Mouse (Mus musculus): ENCODE measurements around the gene Upf3b. TPM values are rescaled to one million over a fixed set of nuclear protein-coding genes. Genes with fewer than 3 reads are reported as not detected.

Gene Upf3b
- polyA plus RNA-seq, 2 experiments, result 7.4 to 13.4 TPM

DNA sequence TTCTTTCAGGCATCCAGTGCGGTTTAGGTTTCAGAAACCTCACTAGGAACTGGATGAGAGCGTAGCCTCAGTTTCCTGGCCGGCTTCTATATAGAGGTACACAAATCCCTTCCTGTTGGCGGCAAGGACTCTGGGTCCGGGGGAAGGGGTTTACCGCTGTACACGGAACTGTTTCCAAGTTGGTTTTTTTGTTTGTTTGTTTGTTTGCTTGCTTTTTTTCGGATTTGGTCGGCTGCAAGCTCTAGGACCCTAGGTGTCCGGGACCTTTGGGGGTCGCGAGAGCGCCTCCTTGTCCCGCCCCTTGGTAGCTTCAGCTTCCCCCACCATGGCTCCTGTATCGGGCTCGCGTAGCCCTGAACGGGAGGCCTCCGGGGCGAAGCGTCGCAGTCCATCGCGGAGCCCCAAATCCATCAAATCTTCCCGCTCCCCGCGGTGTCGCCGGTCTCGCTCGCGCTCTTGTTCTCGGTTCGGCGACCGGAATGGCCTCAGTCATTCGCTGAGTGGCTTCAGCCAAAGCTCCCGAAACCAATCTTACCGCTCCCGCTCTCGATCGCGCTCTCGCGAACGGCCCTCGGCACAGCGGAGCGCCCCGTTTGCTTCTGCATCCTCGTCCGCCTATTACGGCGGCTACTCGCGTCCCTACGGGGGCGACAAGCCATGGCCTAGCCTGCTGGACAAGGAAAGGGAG lies 16.7 kb upstream of the Upf3b start, which contains the start of gene Nkap:
TSS of gene Nkap (plus strand) at position 125 of the 688 bp plus-strand sequence.
- peak; percentile 92 for ATAC-seq (ENCODE audit: insufficient read depth)
- H3K9ac ChIP-seq (replicated peaks), result peak within 1 kb of the TSS; percentile 87
- peak within 1 kb of the TSS; percentile 73 to 92 for H3K4me3 ChIP-seq (ENCODE audit: insufficient read depth in 1 of 2, low read depth in 2 of 2, low read length in 2 of 2)
- DNase-seq (ENCODE audit: low read depth in 3 of 3, low spot score in 3 of 3), result peak; percentile 64 to 68 (median 66)
- 11% methylated on average over 58 of the region's 58 CpGs for WGBS (ENCODE audit: insufficient replicate concordance)
- no peaks in the 10 kb centered on the region for H3K36me3 ChIP-seq (replicated peaks; ENCODE audit: control insufficient read depth, insufficient read depth, low read depth)
- H3K4me1 ChIP-seq (replicated peaks; ENCODE audit: control insufficient read depth in 2 of 2, insufficient read depth in 2 of 2, low read length in 1 of 2), result peaks cover 0 to 3% of the 10 kb centered on the region in 2 experiments; a peak in 2 of 4 replicates
- no peaks in the 10 kb centered on the region for H3K27me3 ChIP-seq (ENCODE audit: control insufficient read depth, insufficient read depth, low read length)
- peak within 1 kb of the TSS; percentile 24 for H3K27ac ChIP-seq
- no peaks in the 10 kb centered on the region for H3K9me3 ChIP-seq (ENCODE audit: control insufficient read depth, low read length)
- peak within 1 kb of the TSS; percentile 62 for H3K4me2 ChIP-seq (ENCODE audit: low read depth)
- TF ChIP-seq CTCF (IDR thresholded peaks at IDR 0.05; ENCODE audit: low read depth) (no peak), EP300 (IDR thresholded peaks at IDR 0.05; ENCODE audit: low read depth) (no peak)

- no peak overlapping the region for H3K4me2 ChIP-seq (ENCODE audit: low read depth)
These were observed 15.4 kb upstream of the Upf3b start for GRCm38 (mm10) chrX:37125511-37125910.

GRCm38 (mm10) chrX:37120212-37120611 lies 10.1 kb upstream of the Upf3b start:
- DNase-seq (ENCODE audit: low read depth in 3 of 3, low spot score in 3 of 3) (no peak), ATAC-seq (ENCODE audit: insufficient read depth) (no peak)
- Histone ChIP-seq H3K27ac (no peak overlapping the region), H3K27me3 (ENCODE audit: control insufficient read depth, insufficient read depth, low read length) (no peaks in the 10 kb centered on the region), H3K4me2 (ENCODE audit: low read depth) (no peak overlapping the region), H3K9ac (replicated peaks) (no peak overlapping the region), H3K36me3 (replicated peaks; ENCODE audit: control insufficient read depth, insufficient read depth, low read depth) (no peaks in the 10 kb centered on the region), H3K9me3 (ENCODE audit: control insufficient read depth, low read length) (no peaks in the 10 kb centered on the region), H3K4me3 (ENCODE audit: insufficient read depth in 1 of 2, low read depth in 2 of 2, low read length in 2 of 2) (no peak overlapping the region), H3K4me1 (replicated peaks; ENCODE audit: control insufficient read depth in 2 of 2, insufficient read depth in 2 of 2, low read length in 1 of 2) (no peaks in the 10 kb centered on the region)
- WGBS (ENCODE audit: insufficient replicate concordance), result 61% methylated on average over 5 of the region's 5 CpGs
- TF ChIP-seq CTCF (IDR thresholded peaks at IDR 0.05; ENCODE audit: low read depth) (no peak), EP300 (IDR thresholded peaks at IDR 0.05; ENCODE audit: low read depth) (no peak)

More at GRCm38 (mm10) chrX:37125511-37125910, 15.4 kb upstream of the Upf3b start:
- no peak for DNase-seq (ENCODE audit: low read depth in 3 of 3, low spot score in 3 of 3)
- Histone ChIP-seq H3K4me3 (ENCODE audit: insufficient read depth in 1 of 2, low read depth in 2 of 2, low read length in 2 of 2) (no peak overlapping the region), H3K9ac (replicated peaks) (no peak overlapping the region), H3K9me3 (ENCODE audit: control insufficient read depth, low read length) (no peaks in the 10 kb centered on the region), H3K27ac (no peak overlapping the region), H3K27me3 (ENCODE audit: control insufficient read depth, insufficient read depth, low read length) (no peaks in the 10 kb centered on the region), H3K36me3 (replicated peaks; ENCODE audit: control insufficient read depth, insufficient read depth, low read depth) (no peaks in the 10 kb centered on the region), H3K4me1 (replicated peaks; ENCODE audit: control insufficient read depth in 2 of 2, insufficient read depth in 2 of 2, low read length in 1 of 2) (peaks cover 0 to 3% of the 10 kb centered on the region in 2 experiments; a peak in 2 of 4 replicates)
- TF ChIP-seq CTCF (IDR thresholded peaks at IDR 0.05; ENCODE audit: low read depth), result no peak
- TF ChIP-seq EP300 (IDR thresholded peaks at IDR 0.05; ENCODE audit: low read depth), result no peak
- WGBS (ENCODE audit: insufficient replicate concordance), result 74% methylated on average over 7 of the region's 7 CpGs
- no peak for ATAC-seq (ENCODE audit: insufficient read depth)

DNA sequence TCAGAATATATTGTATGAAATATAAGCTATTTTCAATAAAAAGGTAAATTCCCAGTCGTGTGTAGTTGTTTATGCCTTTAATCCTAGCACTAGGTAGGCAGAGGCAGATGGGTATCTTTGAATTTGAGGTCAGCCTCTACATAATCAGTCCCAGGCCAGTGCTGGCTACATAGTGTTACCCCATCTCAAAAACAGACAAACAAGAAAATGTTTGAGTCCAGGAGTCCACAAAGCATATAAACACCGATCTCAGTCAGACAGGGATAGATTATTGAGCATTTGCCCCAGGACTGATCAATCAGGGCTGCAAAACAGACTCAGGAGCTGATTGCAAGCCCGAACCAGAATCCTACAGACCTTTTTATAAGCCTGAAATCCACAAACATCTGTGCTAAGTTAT lies 9.5 kb upstream of the Upf3b start:
- H3K9me3 ChIP-seq (ENCODE audit: control insufficient read depth, low read length), result no peaks in the 10 kb centered on the region
- ATAC-seq (ENCODE audit: insufficient read depth), result no peak
- H3K4me2 ChIP-seq (ENCODE audit: low read depth), result no peak overlapping the region
- H3K36me3 ChIP-seq (replicated peaks; ENCODE audit: control insufficient read depth, insufficient read depth, low read depth), result no peaks in the 10 kb centered on the region
- H3K4me1 ChIP-seq (replicated peaks; ENCODE audit: control insufficient read depth in 2 of 2, insufficient read depth in 2 of 2, low read length in 1 of 2), result no peaks in the 10 kb centered on the region
- DNase-seq (ENCODE audit: low read depth in 3 of 3, low spot score in 3 of 3), result no peak
- H3K27me3 ChIP-seq (ENCODE audit: control insufficient read depth, insufficient read depth, low read length), result no peaks in the 10 kb centered on the region
- no peak overlapping the region for H3K9ac ChIP-seq (replicated peaks)
- H3K4me3 ChIP-seq (ENCODE audit: insufficient read depth in 1 of 2, low read depth in 2 of 2, low read length in 2 of 2), result no peak overlapping the region
- H3K27ac ChIP-seq, result no peak overlapping the region
- 36% methylated on average over 3 of the region's 3 CpGs for WGBS (ENCODE audit: insufficient replicate concordance)
- TF ChIP-seq EP300 (IDR thresholded peaks at IDR 0.05; ENCODE audit: low read depth), result no peak

GRCm38 (mm10) chrX:37117085-37117484 lies 7.0 kb upstream of the Upf3b start:
- Histone ChIP-seq H3K9me3 (ENCODE audit: control insufficient read depth, low read length) (no peaks in the 10 kb centered on the region), H3K4me1 (replicated peaks; ENCODE audit: control insufficient read depth in 2 of 2, insufficient read depth in 2 of 2, low read length in 1 of 2) (no peaks in the 10 kb centered on the region), H3K27ac (no peak overlapping the region), H3K27me3 (ENCODE audit: control insufficient read depth, insufficient read depth, low read length) (no peaks in the 10 kb centered on the region), H3K4me3 (ENCODE audit: insufficient read depth in 1 of 2, low read depth in 2 of 2, low read length in 2 of 2) (no peak overlapping the region), H3K9ac (replicated peaks) (no peak overlapping the region), H3K4me2 (ENCODE audit: low read depth) (no peak overlapping the region), H3K36me3 (replicated peaks; ENCODE audit: control insufficient read depth, insufficient read depth, low read depth) (no peaks in the 10 kb centered on the region)
- ATAC-seq (ENCODE audit: insufficient read depth) (no peak), DNase-seq (ENCODE audit: low read depth in 3 of 3, low spot score in 3 of 3) (no peak)
- 28% methylated on average over 4 of the region's 5 CpGs for WGBS (ENCODE audit: insufficient replicate concordance)
- no peak for TF ChIP-seq EP300 (IDR thresholded peaks at IDR 0.05; ENCODE audit: low read depth)
- no peak for TF ChIP-seq CTCF (IDR thresholded peaks at IDR 0.05; ENCODE audit: low read depth)
